Mouse (Mus musculus) heart, postnatal 4 days (tissue): ENCODE measurements at regions not wholly inside any gene's neighbourhood (a gene's known extent, or its start where the extent isn't known, plus 50 kb on each side); places are given as distances from the start of the nearest gene placed in this dataset.
A peak's percentile ranks its signal among the peaks of the same experiment; 100 is the strongest.

ENCODE experiments used
- DNase-seq: peaks from one replicate; pipeline ENCODE4 v3.0.0; 2021

DNA sequence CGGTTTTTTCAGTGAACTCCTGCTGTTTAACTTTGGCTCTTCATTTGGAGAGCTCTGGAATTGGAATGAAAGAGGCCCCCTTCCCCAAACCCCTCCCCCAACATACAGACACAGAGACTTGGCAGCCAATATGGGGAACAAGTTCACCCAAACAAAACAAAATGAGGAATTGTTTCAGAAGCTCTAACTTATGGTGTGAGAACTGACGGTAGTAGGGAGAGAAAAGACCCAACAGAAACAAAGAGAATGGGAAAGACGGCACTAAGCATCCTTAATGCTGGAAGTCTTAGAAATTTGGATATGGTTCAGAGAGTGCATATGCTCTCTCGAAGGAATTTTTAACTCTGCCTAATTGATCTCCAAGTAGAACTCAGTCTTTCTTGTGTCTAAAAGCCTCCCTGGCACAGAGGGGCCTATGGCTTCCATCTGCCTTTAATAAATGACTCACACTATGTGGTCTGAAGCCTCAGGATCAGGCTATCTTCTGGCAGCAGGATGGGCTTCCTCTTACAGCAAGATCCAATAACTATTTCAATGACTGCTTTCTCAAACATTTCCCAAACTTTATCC, 438.2 kb upstream of the Map3k7 start:
- peak; percentile 6 for DNase-seq

- DNase-seq = no peak
These were observed 427.1 kb upstream of the Map3k7 start for GRCm38 (mm10) chr4:31536811-31537210.

DNA sequence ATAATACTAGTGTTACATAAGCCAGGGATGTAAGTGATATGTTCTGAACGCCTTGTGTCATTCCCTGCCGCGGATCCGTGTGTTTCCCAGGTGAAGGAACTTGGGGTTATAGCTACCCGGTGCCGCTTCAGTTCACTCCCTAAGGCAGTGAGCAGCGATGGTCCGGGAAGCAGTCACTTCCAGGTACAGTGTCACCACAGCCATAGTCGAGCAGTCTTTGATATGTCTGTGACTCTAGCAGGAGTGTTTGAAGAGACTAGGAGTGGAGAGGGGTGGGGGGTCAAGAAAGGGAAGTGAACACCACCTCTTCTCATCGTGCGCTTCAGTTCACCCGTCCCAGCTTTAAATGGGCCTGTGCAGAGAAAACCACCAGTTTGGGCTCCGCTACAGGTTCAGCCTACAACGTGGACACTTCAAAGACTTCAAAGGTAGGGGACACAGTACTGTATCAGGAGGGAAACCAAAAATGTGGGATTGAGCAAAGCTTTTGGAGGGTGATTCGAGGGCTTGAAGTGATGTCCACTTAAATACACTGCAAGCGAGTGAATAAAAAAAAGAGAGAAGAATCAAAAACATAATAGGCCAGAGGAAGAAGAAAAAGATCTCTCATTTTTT, 410.0 kb upstream of the Map3k7 start:
- DNase-seq = no peak

DNA sequence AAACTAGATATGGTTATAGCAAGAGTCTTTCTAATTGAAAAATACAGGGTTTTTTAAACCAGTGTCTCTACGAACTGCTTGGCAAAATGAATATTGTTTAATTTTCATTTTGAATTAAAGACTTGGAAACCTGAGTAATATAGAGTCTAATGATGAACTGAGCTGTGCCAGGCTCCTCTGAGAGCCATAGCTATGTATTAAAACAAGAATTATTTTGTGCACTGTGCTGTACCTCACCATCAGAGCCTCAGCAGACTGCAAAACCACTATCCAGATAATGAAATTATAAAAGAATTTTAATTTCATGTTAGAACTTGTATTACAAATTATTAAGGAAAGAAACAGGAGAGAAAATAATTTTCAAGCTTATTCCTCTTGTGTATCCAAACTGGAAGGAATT, 408.8 kb upstream of the Map3k7 start:
- DNase-seq = no peak

- DNase-seq = no peak
These were observed 406.6 kb upstream of the Map3k7 start for GRCm38 (mm10) chr4:31557261-31557660.

- DNase-seq = no peak
These were observed 403.6 kb upstream of the Map3k7 start for GRCm38 (mm10) chr4:31560305-31560704.

DNA sequence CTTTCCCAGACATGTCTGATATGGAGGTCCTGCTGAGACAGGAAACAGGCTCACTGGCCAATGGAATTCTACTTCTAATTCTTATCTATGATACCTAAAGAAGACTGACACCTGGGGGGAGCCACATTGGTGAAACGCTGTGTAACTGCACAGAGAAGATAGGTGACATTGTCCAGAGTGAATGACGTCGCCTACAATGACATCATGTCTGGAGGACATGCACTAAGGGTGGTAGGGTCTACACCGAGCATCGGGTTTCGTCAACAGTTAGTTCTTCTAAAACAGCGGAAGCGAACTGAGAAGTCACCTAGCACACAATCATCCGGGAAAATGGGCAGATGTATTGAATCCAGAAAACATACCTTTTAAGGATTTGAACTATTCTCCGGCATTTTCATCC, 402.7 kb upstream of the Map3k7 start:
- DNase-seq = no peak

DNA sequence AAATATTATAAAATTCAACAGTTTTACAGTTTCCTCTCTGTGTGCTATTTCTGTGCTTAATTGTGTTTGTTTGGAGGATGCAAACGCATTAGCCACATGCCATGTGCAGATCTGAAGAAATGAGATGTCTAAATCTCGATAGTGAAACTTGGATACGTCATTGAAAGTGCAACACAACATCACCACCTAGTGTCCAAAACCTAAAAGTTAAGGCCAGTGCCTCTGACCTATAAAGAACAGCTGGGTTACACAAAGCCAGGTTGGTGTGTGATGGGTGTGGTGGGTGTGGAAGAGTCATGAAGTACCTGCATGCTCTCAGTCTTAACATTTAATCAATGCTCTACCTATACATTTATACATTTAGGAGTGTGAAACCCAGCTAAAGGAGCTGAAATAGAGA, 402.1 kb upstream of the Map3k7 start:
- peak; percentile 19 for DNase-seq

DNA sequence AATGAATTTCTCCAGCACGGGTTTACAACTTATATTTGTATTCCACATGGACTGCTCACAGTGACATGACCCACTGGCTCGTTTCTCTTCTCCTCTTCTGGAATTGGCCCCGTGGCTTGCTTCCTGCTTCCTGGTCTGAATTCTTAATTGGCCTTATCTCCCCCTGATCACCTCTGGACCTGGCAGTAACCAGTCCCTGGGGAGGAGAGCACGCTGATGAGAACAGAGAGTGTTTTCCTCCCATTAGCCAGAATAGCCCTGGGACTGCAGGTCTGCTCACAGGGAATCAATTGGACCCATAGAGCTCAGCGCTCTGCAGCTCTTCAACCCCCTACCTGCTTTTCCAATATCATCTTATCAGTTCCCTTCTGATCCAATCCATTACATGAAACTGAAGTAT, 397.7 kb upstream of the Map3k7 start:
- no peak for DNase-seq

DNA sequence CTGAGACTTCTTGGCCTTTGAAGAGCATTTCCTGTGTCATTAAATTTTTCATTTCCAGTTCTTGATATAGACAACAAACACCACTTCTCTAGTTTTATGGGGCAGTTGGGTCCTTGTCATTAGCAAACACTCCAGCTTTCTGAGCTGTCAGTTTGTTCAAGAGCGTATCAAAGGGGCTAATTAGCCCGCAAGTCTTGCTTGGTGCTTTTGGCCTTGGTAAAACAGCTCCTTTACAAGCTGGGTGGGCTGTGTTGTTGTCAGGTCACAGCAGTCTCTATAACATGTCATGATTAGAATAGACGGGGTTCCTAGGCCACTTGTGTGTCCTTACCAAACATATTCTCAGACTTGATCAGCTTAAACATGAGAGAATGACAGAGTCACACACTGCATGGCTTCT, 397.1 kb upstream of the Map3k7 start:
- DNase-seq = no peak

- DNase-seq = no peak
These were observed 394.2 kb upstream of the Map3k7 start for GRCm38 (mm10) chr4:31569687-31570086.

DNA sequence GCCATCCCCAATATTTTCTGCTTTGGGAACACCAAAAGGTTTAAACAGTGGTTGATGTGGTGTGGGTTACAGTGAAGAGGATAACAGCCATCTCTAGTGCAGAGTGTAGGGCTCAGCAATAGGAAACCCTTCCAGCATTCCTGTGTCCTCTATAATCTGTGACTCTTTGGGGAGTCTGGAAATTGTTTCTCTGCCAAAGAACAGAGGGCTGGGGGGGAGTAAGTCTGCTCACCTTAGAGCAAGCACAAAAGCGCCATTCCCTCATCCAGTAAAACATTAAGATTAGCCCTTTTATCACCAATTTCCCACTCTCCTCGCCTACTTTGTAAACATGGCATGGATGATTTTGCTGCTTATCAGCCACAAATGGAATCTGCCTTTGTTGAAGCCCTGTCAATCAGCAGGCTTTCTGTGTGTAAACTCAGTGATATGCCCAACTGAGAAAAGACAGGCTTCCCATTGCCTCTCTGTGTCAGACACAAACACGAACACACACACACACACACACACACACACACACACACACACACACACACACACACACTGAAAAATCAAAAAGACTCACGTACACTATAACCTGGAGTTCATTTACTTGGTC, 386.8 kb upstream of the Map3k7 start:
- DNase-seq = no peak

DNA sequence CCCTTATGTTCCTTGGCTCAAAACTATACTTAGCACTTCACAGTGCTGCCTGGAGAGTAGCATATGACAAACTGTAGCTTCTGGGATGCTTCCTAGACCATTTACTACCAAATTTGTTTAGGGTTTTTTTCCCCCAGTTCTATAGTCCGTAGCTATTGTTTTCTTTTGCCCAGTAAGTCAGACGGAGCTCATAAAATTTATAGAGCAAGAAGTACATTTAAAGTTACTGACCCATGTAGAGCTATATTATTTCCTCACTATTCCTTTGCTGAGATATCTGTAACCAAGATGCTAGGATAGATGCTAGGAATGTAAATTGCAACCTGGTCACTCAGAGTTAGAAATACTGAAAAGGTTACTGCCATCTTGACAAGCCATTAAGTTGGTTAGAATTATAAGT, 380.4 kb upstream of the Map3k7 start:
- DNase-seq = no peak

- DNase-seq = no peak
These were observed 379.7 kb upstream of the Map3k7 start for GRCm38 (mm10) chr4:31584171-31584570.

GRCm38 (mm10) chr4:31594089-31594488, 369.8 kb upstream of the Map3k7 start:
- no peak for DNase-seq

DNA sequence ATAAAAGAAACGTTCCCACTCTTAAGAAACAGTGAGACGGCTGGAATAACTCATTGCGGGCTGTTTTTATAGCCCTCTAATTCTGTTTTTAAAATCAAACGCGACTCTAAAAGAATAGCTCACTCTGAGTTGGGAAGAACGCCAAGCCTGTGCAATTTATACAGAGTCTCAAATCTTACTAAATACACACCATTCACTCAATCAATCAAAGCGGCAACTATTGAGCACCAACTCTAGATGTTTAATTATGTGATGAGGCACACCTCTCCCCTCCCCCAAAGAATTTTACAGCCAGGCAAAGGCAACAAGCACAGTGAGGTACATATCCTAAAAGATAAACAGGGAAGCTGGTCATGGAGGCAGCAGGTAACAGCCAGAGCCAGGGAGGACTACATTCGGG, 362.4 kb upstream of the Map3k7 start:
- DNase-seq = no peak

DNA sequence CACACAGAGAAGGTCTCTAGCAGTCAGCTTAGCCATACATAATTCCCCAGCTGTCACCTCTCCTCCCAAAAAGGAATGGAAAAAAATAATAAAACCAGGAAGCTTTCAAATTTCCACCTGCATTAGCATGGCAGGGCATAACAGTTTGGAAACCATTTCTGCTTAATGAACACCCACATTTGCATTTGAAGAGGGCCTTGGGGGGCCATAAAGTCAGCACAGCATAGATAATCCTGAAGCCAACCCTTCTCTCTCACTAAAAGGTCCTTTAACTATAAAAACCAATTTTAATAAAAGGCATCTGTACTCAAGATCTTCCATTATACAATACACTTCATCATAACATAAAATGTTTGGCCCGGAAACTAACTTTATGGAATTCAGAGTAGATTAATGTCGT, 360.1 kb upstream of the Map3k7 start:
- no peak for DNase-seq

GRCm38 (mm10) chr4:31608811-31609210, 355.1 kb upstream of the Map3k7 start:
- DNase-seq = no peak

DNA sequence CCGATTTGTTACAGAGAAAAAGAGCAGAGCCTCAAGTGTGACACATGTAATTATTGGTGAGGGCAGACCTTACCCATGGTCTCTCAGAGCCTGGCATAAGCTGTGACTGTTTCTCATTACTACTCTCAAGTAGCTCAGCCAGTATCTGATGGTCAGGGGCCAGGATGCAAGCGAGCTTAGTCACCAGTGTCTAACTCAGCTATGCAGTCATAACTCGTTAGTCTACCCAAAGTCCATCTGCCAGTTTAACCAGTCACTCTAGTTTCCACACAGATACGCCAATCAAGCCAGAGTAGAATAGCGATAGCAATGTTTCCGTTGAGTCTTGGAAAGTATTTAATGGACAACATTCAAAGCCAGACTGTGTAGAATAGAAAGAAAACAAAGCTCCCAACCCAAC, 354.3 kb upstream of the Map3k7 start:
- DNase-seq = no peak

DNA sequence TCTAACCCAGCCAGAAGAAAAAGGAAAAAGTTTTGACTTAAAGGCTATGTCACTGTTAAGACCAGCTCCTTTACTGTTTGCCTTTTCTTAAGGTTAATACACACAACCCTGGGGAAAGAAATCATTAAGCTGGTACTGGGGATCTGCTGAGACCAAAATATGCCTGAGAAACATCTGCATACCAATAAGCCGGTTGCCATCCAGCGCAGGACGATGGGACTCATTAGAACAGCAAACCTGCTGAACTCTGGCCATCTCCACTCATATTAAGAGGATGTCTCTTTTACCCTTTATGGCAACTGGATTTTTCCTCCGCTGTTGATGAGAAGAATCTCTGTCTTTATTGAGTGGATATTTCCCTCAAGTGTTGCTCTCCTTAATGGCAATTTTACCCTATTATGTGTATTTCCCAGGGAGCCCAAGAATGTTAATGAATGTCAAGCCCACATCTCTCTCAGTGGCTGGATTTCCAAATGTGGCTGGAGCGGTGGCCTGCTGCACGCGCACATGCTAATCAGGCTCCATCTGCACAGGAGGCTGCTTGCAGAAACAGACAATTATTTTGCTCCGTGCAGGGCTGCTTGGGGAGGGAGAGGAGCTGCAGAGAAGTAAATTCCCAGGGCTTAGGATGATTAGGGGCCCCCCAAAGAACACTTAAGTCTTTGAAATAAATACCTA, 351.6 kb upstream of the Map3k7 start:
- no peak for DNase-seq

GRCm38 (mm10) chr4:31612825-31613514, 350.9 kb upstream of the Map3k7 start:
- DNase-seq = no peak

- no peak for DNase-seq
These were observed 346.3 kb upstream of the Map3k7 start for GRCm38 (mm10) chr4:31617572-31617971.

- DNase-seq = no peak
These were observed 345.9 kb upstream of the Map3k7 start for GRCm38 (mm10) chr4:31618026-31618425.
